Mouse (Mus musculus): ENCODE measurements around the gene Gm11114.

The Gm11114 gene

DNA sequence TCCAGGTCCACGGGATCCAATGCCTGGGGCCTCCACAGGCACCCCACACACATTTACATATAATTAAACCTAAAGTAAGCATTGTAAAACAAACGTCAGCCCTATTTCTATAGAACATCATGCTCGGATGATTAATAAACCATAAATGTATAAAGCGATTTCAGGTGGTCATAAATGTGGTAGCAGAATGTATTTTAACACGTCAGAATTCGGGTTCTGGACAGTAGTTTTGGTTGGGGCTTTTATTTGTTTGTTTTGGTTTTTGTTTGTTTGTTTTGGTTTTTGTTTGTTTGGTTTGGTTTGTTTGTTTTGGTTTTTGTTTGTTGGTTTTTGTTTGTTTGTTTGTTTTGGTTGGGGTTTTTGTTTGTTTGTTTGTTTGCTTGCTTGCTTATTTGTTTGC lies at the start of gene Gm11114:
Gene Gm11114, plus strand, starts transcription at position 301 of the 400 bp plus-strand sequence.
- DNase-seq (ENCODE audit: low read depth) = no peak

DNA sequence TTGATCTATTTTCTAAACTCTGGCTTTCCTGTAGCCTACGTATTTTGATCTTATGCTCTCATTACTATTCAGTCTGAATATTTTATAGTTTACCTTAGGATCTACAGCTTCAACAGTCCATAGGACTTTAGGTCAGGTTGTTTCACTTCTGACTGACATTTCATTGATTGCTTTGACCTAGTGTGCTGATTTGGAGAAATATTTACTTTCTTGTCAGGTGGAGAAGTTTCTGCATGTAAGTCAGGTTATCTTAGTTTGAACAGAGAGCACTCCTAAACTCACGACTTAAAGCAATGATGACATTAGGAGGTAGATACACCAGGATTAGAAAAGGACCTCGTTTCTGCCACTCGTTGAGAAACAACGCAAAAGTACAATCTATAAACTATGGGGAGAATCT lies 45.7 kb upstream of the Gm11114 start:
- DNase-seq (ENCODE audit: low read depth) = no peak

DNA sequence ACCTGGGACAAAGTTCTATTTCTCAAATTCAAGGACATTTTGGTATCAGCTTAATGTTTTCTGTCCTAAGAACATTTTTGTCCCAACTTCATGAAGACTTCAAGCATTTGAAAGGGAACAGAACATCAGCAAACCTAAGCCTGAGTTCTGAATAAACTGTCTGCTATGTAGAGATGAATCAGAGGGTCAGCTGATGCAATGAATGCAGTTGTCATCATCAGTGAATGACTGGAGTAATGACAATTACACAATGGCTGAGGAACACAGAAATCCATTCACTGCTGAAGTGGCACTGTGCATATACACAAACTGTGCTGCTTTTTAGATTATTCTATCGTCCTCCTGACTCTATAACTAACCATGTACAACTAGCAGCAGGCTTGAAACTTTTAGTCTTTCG lies 38.5 kb upstream of the Gm11114 start:
- DNase-seq (ENCODE audit: low read depth) = no peak

DNA sequence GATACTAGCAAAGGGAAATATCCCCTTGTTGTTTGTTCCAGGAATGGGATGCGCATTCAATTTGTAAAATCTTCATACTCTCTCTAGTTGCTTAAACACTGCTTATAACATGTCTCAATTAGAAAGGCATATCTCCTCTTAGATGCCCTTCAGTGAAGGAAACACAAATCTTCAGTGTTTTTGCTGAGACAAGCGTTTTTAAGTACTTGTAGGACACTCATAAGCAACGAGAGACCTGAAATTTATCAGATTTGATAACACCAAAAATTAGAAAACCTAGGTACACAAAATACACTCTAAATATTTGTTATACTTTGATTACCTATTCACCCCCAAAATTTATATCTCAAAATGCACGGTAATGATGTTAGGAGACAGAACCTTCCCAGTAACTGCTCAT lies 9.7 kb upstream of the Gm11114 start:
- DNase-seq (ENCODE audit: low read depth) = no peak

DNA sequence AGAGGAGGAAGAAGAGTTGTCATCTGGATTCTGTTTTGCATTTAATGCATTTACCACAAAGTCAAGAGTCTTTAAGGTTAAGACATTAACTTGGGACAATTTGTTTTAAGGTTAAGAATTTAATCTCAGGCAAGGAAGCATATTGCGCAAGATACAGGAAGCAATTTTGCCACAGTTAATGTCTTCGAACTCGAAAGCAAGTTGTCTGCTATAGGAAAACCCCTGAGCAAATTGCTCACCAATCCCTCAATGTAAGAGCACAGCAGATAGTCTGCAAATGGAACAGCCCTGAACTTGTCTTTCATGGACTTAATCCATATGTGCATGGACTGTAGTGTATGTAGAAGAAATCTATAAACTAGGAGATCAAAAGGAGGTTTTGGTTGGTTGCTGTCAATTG lies 9.2 kb upstream of the Gm11114 start:
- no peak for DNase-seq (ENCODE audit: low read depth)

DNA sequence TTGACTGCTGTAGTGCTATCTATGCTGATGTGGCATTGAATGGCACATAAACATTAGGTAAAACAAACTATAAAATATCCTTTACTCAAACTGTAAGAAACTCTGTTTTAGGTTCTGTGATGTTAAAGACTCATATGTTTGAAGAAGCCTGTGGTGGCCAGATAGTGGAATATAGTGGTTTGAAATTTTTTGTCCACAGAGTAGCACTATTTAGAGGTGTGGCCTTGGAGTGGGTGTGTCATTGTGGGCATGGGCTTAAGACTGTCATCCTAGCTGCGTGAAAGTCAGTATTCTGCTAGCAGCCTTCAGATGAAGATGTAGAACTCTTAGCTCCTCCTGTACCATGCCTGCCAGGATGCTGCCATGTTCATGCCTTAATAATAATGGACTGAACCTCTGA lies 3.5 kb downstream of the Gm11114 start:
- no peak for DNase-seq (ENCODE audit: low read depth)

DNA sequence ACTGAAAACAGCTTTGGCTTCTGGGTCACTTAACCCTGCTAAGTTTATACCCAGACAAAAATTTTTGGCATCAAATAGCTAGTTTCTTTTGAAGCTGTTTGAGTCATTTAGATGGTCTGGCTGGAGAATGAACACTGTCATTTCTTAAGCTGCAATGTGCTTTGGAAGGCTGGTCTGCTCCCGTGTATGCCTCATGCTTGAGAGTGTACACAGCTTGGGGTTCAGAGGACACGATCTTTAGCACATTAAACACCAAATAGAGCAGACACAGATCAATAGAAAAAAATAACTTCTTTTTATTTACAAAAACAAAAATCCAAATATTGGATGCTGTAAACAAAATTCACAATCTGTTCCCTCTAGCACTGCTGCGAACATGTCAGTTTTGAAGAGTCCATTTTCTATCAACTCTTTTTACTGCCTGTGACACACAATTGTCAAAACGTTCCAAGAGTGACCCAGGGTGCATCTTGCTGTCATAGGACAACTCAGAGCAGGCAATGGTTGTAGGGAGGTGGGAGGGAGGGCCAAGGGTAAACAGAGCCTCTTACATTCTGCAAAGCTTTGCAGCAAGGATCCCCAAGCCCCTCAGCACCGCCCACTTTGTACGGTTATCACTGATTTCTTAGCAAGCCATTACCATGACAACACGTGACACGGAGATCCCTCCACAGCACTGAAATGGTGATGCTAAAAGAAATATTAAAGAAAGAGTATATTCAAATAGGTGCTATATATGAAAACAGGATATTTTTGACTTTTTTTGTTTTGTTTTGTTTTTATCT lies 7.8 kb downstream of the Gm11114 start:
- no peak for DNase-seq (ENCODE audit: low read depth)

DNA sequence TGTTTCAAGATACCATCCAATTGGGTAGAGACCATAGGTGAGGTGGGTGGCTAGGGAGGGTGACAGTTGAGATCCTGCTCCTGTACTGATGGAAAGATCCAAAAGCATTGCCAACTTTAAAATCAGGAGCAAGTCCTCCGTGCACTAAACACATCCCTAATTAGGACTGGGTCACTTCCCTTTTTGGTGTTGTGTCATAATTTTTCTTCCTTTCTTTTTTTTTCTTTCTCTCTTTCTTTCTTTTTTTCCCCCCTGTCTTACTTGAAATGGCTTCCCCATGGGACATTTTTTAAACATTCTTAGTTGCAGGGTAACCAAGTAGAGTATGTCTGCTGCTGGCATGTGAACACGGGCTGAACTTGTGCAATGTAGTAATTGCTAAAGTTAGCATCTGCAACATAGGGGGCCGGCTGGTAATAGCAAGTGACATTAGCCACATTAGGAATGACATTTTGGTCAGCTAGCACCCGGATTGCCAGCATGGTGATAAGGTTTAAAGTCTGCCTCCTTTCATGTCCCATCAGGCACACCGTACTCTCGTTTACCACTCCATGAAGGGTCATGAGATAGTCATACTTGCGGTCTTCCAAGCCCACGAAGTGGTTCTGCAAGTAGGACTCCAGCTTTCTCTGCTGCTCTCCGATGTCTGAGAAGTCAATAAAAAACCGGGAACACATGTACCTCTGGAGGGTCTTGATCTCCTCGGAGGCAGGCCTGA lies 11.7 kb downstream of the Gm11114 start:
- DNase-seq (ENCODE audit: low read depth) = no peak

DNA sequence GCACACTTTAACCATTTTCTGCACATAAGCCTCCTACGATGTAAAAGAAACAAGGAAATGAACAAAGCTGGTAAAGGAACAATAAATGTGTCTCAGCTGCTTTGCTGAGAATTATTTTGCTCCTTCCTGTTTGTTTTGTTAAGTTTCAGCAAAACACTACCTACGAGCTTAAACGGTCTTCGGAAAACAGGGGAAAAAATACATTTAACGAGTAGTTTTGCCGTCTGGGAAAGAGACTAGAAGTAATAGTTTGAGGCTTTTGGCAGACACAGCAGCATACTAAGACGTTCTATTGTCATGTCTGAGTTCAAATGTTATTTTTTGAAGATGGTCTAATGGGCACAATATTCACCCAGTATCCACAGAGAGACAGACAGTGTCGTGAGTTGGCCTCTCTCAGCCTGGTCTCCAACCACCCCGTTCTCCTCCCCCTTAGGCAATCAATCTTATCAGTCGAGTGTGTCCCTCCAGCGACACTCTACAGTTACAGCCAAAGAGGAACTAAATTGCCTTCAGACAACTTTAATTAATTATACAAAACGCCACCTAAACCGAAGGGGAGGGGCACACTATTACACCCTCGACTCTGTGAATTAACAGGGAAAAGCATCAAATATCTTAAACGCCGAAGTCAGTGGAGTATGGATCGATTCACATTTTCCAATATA lies 12.8 kb downstream of the Gm11114 start:
- peak; percentile 17 for DNase-seq (ENCODE audit: low read depth)

DNA sequence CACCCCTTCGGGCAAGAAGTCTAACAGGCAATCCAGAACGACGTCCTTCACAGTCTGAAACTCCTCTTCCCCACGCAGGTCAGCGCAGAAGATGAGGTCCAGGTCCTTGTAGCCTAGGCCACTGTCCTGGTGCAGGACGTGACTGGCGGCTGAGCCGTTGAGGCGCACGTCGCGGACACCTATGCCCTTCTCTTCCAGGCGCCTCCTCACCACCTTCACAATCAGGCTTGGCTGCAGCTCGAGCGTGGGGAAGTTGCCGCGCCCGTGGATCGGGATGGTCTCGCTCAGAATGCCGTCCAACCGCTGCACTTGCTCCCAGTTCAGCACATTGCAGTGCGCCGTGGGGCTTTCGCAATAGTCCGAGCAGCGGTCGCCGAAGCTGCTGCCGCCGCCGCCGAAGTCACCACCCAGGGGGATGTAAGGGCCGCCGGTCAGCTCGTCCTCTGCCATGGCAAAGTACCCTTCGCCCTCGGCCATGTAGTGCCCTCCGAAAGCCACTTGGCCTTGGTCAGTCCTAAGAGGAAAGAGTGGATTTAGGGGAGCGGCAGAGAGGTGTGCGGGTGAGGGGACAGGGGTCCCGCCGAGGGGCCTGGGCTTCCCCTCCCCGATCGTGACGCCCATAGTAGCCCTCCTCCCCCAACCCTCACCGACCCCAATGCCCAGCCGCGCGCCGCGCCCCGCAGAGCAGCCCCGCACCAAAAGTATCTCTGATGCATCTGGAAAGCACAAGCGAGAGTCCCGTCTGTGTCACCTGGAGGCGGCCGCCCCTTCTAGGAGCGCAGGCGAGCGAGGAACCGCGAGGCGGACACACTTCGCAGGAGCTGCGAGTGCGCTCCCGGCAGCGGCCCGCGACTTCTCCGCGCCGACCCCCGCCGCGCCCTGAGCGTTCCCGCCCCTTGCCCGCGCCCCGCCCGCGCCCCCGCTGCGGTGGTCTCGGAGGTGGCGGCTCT lies 14.0 kb downstream of the Gm11114 start:
- peak; percentile 41 for DNase-seq (ENCODE audit: low read depth)

DNA sequence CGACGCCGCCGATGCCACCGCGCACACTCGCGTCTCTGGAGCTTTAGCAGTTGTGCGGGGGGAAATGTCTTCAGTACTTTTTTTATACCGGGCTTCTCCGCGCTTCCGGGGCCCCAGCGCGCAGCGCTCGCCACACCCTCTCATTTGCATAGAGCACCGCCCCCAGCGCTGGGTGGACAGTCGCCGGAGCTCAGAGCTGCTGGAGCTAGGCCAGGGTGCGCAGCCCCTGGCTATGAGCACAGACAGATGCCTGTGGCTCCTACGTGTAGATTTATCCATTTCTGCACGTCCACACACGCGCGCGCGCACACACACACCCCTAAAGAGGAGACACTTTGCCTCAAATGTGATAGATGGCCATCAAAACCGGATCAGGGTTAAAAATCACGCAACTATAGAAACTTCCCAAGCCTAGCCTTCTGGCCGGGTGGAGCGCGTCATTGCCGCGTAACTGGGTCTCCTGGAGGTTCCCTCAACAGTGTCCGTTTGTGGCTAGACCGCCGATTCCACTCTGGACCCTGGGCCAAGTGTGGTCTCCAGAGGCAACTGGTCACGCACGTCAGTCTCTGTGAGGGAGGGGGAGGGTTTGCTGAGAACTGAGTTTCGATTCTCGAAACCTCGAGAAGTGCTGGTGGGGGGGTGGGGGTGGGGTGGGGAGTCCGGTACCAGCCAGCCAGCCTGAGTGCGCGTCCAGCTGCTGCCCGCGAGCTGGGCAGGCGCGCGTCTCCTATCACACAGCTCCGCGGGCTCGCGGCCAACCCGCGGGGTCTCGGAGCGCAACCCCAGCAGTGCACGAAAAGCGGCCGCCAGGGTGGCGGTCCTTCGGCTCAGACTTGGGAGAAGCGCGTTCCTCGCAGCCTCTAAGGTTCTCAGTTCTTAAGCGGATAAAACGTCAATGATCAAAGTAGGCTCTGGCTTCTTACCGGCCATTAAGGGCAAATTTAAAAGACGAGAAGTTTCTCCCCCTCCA lies 15.0 kb downstream of the Gm11114 start, which contains the start of gene Tent5a:
Gene Tent5a, minus strand, starts transcription at position 107 of the 970 bp plus-strand sequence.
- peak; percentile 90 for DNase-seq (ENCODE audit: low read depth)

DNA sequence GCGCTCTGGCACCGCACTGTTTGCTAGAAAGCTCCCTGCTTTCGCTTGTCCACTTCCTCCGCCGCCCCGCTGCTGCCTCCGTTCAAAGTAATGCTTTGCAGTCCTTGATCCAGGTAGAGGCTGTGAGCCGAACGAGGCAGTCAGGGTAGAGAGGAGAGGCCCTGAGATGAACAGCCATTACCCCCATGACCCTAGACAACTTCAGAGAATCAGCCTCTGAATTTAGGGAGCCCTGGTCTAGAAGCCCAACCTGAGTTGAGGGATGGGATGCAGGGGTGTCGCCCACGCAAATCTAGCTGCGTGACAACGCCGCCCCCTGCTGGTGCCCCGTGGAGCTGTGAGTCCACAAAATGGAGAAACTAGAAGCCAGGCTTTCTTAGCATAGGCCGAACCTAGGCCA lies 15.7 kb downstream of the Gm11114 start:
- DNase-seq (ENCODE audit: low read depth) = peak; percentile 90

DNA sequence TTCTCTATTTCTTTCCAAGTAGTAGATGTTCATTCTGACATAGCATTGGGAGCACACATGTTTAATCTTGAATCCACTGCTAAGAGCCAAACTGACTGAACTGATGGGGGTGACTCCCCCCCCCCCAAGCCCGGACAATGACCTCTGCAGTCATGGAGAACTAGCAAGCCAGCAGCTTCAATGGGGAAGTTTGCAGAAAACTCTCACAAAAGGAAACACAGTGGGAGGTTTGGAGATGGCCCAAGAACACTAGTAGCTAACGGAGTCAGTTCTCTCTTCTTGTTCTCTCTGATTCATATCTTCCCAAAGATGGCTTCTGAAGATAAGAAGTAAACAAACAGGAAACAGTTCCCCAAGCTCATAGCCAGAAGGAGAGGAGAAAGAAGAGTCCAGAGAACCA lies 18.9 kb downstream of the Gm11114 start:
- DNase-seq (ENCODE audit: low read depth) = no peak

DNA sequence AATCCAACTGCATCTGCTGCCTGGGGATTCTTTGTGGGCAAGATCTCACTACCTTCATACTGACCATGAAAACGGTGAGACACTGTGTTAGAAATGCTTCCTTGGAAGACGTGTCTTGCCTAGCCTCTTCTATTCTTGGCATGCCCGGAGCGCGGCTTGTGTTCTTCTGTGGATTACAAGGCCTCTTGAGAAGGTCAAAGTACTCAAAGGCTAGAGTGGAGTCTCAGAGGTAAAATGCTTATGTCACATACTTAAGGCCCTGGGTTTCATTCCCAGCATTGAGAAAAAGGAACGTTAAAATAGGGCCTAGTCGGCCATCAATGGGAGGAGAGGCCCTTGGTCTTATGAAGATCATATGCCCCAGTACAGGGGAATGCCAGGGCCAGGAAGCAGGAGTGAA lies 23.5 kb downstream of the Gm11114 start:
- no peak for DNase-seq (ENCODE audit: low read depth)

DNA sequence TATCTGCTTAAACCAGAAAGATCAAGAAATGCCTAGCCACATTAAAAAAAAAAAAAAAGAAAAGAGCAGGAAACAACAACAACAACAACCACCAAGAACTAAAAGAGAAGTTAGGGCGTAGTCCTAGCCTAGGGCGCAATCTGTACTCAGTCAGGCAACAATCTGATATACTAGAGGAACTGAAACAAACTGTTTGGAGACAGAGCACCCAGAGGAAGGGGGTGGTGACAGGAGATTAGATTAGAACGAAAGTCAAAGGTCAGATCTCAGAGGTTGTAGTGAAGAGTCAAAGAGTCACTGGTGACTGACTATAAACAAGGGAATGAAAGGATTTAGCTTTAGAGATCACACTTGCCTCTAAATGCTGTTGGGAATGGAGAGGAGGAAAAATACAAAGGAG lies 27.7 kb downstream of the Gm11114 start:
- DNase-seq (ENCODE audit: low read depth) = peak; percentile 43

DNA sequence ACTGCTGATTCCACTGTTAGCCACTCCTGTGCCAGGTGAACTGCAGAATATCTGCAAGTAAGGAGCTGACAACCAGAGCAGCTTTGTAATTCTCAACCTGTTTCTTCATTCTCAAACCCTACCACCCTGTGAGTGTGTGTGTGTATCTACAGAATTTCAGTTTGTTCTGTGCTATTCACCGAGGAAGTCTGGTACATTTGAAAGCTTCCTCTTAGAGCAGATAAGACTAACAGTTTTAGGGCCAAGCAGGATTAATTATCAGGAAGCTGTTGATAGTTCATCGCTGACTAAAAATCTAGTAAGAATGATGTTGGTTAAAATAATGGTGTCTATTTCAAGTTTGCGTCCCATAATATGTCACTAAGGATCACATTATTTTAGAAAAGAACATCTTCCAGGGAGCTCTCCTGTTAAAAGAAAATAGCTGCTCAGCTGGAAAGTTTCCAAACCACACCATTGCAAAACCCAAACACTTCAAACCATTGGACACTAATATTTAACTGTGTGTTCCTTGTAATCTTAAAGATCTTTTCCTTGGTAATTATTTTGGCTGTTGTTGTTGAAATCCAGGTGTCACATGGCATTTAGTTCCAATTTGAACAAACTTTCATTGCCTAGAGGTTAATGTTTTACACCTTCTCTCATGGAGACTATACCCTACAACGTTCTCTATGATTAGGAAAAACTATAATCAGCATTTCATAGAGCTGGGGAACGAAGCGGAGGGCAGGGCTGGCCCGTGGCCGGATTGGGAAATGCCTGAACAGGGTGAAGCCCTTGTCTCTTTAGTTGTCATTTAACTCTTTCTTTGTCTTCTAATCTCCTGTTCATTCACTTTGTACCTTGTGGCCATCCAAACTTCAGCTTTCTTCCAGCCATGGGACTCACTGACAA lies 30.6 kb downstream of the Gm11114 start:
- DNase-seq (ENCODE audit: low read depth) = no peak

DNA sequence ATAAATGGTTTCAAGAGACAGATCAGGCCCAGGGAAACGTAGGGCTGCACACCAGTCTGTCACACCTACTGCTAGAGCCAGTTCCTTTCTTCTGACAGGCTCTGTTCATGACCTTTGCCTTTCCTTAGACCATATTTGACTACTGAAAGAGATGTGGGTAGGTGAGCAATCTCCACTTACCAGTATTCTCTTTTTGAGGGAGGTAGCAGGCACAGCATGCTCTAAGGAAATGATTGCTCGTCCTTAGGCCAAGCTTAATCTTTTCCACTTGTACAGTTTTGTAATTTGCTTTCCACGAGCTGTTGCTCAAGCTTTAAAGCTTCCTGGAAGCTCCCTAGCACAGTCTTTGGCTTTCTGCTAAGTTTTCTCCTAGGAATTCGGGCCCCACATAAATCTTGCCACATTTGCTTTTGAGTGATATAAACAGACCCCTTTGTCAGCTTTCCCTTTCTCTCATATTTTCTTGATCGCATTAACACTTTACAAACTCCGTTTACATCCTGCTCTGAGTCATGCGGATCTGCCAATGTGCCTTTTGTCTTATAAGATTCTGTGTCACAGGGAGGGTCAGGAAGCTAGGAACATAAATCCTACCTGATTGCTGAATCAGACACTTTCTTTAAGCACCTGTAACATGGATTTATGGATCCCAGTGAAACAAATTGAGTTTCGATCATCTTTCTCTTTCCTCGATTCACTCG lies 35.4 kb downstream of the Gm11114 start:
- no peak for DNase-seq (ENCODE audit: low read depth)

DNA sequence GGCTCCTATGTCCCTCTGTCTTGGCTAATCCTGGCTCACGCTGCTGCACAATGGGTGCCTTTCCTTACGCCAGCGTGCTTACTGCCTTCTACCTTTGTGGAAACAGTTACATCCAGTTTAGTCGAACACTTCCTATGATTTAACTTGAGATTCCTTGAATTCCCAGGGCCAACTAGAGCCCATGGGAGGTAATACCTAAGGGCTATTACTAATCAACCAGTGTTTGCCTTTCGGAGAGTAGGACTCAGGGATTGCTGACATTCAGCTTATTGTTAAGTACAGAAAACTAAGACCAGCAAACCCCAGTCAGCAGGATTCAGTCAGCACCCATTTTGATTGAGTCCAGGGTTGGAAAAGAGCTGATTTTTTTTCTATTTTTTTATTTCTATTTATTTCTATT lies 43.0 kb downstream of the Gm11114 start:
- DNase-seq (ENCODE audit: low read depth) = no peak
